Mouse (Mus musculus) frontal cortex, postnatal 10 days (tissue): ENCODE results near the gene Ier5l.

Source experiments
- DNase-seq, 2 experiments: peaks; one replicate each; pipeline ENCODE4 v3.0.0; 2022; ENCODE audit warnings: low spot score in 2 of 2, mixed read lengths in 1 of 2

The Ier5l gene

GRCm38 (mm10) chr2:30470143-30470946 lies 3.7 kb downstream of the Ier5l start:
- peak in 1 of 2 experiments; percentile 66 for DNase-seq

GRCm38 (mm10) chr2:30469796-30470142 lies 4.2 kb downstream of the Ier5l start:
- DNase-seq: peak; percentile 72 to 86

GRCm38 (mm10) chr2:30469009-30469408 lies 5.0 kb downstream of the Ier5l start:
- DNase-seq: no peak

GRCm38 (mm10) chr2:30466787-30467186 lies 7.2 kb downstream of the Ier5l start:
- no peak for DNase-seq

GRCm38 (mm10) chr2:30464411-30464810 lies 9.6 kb downstream of the Ier5l start:
- no peak for DNase-seq

GRCm38 (mm10) chr2:30463904-30464330 lies 10.1 kb downstream of the Ier5l start:
- DNase-seq: no peak

- DNase-seq: no peak
These were observed 10.7 kb downstream of the Ier5l start for GRCm38 (mm10) chr2:30463341-30463761.

- DNase-seq: no peak
These were observed 14.8 kb downstream of the Ier5l start for GRCm38 (mm10) chr2:30459241-30459640.

GRCm38 (mm10) chr2:30458349-30458748 lies 15.7 kb downstream of the Ier5l start:
- no peak for DNase-seq

- DNase-seq: no peak
These were observed 17.7 kb downstream of the Ier5l start for GRCm38 (mm10) chr2:30456104-30456980.

- DNase-seq: no peak
These were observed 19.4 kb downstream of the Ier5l start for GRCm38 (mm10) chr2:30454587-30454986.

GRCm38 (mm10) chr2:30453570-30453969 lies 20.4 kb downstream of the Ier5l start:
- no peak for DNase-seq

- no peak for DNase-seq
These were observed 22.5 kb downstream of the Ier5l start for GRCm38 (mm10) chr2:30451525-30451924.

- no peak for DNase-seq
These were observed 23.5 kb downstream of the Ier5l start for GRCm38 (mm10) chr2:30450530-30450929.

GRCm38 (mm10) chr2:30448371-30448770 lies 25.6 kb downstream of the Ier5l start:
- DNase-seq: no peak

- DNase-seq: no peak
These were observed 26.9 kb downstream of the Ier5l start for GRCm38 (mm10) chr2:30446891-30447826.

- DNase-seq: no peak
These were observed 28.7 kb downstream of the Ier5l start for GRCm38 (mm10) chr2:30445312-30445711.

- no peak for DNase-seq
These were observed 29.6 kb downstream of the Ier5l start for GRCm38 (mm10) chr2:30444450-30444849.

- DNase-seq: no peak
These were observed 30.0 kb downstream of the Ier5l start for GRCm38 (mm10) chr2:30444006-30444405.

- no peak for DNase-seq
These were observed 30.7 kb downstream of the Ier5l start for GRCm38 (mm10) chr2:30443281-30443680.

- no peak for DNase-seq
These were observed 31.5 kb downstream of the Ier5l start for GRCm38 (mm10) chr2:30442498-30442890.
